Mouse (Mus musculus) hindlimb bud, embryonic 11.5 days (tissue): Measurements from ENCODE around the gene Arhgap27.

Experiments used
- DNase-seq: peaks from one replicate; pipeline ENCODE4 v3.0.0-alpha.2; 2012; ENCODE audit warnings: low read depth, low spot score; ENCODE audit errors: extremely low spot score

The Arhgap27 gene

DNA sequence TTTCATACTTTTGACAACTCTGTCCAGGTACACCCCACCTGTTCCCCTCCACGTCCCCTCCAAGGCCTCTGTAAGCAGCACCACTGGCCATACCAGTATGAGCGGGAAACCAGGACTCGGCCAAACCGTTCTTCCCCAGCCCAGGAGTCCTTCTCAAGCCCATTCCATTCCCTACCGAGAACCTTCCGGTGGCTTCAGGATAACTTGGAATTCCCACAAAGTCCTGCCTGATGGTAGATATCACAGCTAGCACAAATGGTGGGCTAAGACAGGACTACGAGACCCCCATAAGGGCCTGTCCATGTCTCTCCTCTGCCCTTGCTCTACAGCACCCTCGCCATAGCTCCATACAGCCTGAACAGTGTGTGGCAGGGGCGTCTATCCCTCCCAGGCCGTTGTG, 5.8 kb downstream of the Arhgap27 start:
- DNase-seq, result no peak

DNA sequence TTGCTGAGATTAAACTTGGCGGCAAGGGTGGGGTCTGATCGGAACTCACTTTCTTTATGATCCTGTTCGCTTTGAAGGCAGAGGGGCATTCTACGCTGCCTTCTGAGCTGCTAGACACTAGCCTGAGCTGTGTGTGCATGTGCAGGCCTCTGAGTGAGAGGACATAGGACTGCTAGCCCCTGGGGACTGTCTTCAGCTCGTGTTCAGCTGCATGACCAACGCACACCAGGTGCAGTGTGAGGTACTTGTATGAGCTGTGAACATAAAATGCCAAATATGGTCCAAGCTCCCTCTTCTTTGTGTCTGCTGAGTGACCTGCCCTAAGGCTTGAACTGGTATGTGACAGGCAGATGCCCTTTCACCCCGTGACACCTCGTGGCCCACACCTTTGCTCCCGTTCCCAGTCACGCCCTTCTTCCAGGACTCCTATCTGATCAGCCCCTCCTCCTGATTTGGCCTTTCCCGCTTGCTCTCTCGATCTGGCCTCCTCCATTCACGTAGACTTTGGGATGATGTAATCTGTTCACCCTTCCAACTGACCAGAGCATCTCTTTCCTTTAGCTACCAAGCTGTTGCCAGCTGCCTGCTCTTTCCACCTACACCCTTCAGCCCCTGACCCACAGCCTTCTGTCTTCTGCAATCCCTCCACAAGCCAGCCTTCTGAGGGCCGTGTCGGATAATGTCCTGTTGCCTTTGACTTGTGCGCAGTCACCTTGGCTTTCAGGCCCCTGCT, 6.4 kb downstream of the Arhgap27 start:
- no peak for DNase-seq

DNA sequence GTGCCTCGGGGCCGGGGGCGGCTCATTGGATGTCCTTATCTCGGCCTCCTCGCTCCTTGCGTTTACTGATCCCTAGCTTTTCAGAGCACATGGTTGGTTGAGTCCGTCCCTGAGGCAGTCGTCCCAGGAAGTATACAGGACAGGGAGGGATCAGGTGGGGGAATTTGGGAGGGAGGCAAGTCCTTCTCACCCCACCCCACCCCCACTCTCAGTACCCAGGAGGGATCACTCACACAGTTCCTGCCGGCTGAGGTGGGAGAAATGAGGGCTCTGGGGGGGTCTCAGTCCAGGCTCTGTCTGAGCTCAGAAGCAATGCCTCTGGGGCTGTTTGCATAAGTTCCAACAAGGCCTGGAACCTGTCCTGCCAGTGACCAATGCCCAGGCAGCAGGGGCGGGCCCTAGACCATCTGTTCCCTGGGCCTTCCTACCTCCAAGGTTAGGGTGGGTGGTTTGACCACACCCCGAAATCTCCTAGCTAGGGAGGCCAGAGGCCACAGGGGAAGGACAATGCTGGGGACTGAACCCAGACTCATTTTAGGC, 7.4 kb downstream of the Arhgap27 start:
- DNase-seq, result no peak

DNA sequence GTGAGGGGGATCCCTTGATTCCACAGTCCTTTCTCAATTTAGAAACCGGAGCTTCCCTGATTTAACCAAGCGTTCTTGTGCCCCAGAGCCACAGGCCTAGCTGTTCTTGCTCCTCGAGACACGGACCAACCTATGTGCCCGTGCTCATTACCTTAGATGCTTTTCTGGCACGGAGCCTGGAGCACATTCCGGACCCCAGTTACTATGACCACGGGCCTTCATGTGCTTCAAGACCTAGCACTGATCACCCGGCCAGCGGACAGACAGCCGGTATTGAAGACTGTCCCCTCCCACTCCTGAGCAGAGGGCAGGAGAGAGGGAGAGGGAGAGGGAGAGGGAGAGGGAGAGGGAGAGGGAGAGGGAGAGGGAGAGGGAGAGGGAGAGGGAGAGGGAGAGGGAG, 8.2 kb downstream of the Arhgap27 start:
- no peak for DNase-seq

DNA sequence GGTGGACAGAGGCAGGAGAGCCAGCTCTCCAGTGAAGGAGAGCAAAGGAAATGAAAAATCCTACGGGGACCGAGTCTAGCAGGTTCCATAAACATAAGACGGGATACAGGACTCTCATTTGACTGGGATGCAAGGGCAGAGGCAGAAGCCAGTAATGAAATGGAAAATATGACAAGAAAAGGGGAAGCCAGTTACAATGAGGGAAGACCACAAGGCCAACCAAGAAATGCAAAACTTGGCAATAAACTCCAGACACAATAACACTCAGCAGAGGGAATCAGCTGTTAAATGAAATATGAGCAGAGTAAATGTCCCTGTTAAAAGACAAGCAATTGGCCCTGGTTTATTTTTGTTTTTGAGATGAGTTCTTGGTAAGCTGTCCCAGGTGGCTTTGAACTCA, 9.5 kb downstream of the Arhgap27 start:
- no peak for DNase-seq

DNA sequence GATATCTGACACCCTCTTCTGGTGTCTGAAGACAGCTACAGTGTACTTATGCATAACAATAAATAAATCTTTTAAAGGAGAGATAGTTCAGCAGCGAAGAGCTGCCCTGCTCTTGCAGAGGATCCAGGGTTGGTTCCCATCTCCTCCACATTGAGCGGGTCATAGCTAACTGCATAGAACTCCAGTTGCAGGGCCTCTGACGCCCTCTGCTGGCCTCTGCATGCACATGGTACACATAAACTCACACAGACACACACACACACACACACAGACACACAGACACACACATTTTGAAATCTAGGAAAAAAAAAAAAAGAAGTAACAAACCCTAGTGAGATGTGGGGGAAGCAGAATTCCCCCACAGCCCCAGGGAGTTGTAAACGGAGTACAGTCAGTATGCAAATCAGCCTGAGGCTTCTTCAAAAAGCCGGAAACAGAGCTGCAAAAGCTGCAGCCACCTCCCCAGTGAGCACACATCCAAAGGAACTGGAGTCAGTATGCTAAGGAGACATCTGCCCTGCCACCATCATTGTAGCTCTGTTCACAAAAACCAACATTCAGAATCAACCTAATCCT, 11.2 kb downstream of the Arhgap27 start:
- DNase-seq, result no peak

DNA sequence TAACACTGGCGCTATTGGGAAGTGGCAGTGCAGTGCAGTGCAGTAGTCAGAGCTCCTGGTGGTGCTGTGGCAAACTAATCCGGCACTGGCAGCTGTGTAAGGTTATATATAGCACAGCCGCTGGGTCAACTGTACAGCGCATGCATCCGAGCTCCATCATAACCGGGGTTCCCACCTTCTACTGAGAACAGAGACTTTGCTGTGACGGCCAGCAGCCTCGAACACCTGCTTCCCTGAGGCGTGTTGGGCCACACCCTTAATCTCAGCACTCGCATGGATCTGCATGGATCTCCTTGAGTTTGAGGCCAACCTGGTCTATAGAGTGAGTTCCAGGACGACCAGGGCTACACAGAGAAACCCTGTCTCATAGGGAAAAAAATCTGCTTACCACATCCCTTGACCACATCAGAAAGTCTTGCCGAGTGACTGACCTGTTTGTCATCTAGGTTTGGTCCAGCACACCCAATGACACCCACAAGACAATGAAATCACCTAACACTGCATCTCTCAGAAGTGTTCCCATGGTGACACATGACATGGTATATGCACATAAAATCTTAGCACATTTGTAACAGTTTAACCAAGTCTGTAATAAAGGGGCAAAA, 12.7 kb downstream of the Arhgap27 start:
- DNase-seq, result no peak

DNA sequence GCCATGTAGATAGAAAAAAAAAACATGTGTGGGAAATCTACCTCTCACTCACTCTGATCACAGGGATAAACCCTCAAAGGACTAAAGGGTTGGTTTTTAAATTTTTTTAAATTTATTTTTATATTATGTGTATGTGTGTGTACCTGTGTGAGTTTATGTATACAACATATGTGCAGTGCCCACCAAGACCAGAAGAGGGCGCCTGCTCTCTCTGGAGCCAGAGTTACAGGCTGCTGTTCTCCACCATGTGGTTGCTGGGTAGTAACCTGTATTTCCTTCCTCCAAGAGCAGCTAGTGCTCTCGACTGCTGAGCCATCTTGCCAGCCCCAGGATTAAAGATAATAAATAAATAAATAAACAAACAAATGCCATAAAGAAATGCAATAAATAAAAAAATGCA, 13.8 kb downstream of the Arhgap27 start:
- DNase-seq, result no peak

DNA sequence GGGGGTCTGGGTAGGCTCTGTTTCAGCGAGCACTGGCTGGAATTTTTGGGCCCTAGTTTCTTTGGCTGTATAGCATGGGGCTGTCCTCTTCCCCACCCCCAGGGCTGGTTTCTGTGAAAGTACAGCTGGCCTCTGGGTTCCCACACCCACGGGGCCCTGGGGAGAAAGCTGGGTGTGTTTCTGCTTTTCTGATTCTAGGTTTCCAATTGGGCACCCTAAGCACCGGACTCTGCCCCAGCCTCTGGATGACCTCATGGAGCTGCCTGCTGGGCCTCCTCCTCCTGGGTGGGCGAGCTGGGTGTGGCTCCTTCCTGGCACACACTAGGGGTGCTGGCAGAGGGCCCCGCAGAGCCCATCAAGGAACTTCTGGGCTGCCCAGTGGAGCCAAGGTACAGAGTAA, 16.8 kb downstream of the Arhgap27 start:
- no peak for DNase-seq

DNA sequence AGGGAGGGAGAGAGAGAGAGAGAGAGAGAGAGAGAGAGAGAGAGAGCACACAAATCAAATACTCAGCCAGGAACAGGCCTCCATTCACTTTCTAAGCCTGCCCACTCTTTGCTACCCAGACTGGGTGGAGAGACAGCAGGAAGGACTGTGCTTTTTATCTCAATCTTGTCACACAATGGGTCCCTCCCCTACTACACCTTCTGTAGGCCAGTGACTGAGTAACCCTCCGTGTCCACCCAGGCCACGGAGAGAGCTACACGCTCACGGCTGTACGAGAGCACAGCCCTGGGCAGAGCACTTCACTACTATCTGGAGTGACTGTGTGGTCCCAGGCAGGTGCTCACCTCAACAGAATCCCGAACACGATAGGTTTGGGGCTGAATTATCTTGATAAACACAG, 17.3 kb downstream of the Arhgap27 start:
- no peak for DNase-seq

DNA sequence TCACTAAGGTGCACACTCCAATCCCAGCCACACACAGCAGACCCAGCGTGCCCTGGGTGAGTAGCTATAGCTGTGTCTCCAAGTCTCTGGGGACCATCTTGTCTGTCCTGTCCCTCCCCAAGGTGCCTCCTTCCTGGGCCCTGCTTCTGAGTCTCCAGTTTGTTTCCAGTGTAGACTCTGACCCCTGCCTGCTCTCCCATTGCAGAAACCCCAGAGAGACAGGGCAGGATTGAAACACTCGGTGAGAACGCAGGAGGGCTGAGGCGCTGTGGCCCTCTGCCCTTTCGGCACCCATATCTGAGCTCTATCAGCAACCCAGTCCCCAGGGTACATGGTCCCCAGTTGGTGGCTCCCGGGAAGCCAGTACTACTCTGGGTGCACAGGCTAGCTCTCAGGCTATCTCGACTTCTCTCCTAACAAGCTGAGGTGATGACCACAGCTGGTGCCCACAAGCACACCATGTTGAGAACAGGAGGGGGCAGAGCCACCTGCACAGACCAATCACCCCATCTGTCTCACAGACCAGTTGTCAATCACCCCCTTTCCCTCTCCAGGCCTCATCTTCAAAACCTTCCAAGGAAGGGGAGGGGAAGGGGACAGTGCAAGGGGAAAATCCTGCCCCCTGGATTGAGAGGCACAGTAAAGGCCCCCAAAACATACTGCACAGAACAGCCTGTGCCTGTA, 17.9 kb downstream of the Arhgap27 start:
- no peak for DNase-seq

DNA sequence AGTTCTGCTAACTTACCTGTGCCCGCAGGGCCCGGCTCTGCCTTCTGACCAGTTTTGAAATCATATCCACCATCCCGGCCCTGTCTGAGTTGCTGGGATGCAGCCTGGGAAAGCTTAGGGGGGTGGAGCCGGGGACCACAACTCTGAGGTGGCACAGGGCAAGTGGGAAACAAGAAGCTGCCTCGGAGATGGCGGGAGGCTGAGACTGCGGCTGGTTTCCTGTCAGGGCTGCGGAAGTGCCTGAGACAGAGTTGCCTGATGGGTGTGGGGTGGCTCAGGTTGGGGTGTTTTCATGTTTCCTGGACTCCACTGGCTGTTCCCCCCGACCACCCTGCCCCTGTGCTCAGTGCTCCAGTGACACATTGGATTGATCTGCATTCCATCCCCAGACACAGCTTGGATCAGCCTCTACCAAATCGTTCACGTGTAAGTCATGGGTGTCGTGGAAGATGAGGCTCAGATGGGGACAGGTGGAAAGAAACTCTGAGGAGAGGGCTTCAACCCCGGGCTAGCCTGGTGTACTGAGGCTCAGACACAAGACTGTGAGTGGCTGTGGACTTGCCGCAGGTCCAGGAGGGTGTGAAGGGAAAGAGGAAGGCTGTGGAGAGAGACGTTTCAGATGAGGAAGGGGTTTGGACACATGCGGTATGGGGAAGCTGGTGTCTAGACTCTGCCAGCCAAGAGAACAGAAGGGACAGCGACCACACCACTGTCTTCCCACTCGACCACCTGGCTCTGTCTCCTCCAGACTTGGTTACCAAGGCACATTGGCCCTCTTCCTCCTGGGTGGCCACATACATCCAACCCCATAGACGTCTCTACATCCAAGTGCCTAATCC, 18.8 kb downstream of the Arhgap27 start:
- no peak for DNase-seq

DNA sequence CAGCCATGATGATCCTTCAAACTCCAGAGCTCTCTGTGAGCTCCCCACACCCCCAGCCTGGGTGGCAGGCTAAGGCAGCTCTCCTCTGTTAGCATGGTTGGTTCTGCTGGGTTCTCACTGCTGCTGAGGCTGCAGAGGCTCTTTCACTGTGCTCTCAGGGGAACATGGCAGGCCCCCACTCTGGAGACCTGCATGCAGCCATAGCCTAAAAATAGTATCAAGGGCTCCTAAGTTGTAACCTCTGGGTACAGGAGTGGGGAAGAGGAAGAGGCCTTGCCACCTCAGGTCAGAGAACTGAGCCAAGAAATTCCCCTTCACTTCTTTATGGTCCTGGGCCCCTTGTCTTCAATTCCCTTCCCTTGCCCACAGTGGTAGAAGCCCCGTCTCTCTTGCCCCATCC, 19.6 kb downstream of the Arhgap27 start:
- no peak for DNase-seq

DNA sequence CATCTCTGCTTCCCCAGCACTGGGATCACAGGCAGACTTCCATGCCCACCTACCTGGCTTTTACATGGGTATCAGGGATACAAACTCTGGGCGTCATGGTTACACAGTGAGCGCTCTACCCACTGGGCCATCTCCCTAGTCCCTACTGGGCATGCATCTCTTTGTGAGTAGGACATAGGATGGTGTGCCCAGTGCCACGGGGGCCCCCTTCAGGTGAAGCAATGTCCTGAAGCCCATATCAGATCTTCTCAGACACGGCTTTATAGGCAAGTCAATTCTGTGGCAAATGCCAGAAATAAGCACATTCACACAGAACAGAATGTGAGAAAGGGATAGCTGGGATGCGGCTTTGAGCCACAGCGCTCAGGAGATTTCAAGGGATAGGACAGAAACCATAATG, 20.4 kb downstream of the Arhgap27 start:
- no peak for DNase-seq

DNA sequence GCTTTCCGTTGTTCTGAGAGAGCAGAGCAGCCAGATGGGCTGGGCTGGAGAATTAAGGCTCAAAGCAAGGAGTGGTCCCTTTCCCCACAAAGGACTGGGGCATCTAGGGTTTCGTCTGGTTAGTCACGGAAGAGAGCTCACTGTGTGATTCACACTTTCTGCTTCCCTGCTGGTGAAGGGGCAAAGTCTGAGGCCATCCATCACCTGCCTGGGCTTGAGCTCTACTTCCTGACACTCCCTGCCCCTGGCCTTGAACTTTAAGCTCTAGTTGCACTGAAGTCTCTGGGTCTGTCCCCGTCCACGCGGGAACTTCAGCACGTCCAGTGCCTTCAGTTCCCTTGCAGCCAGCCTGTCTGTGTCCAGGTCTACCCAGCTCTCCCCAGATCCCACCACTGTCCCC, 22.8 kb downstream of the Arhgap27 start:
- no peak for DNase-seq

DNA sequence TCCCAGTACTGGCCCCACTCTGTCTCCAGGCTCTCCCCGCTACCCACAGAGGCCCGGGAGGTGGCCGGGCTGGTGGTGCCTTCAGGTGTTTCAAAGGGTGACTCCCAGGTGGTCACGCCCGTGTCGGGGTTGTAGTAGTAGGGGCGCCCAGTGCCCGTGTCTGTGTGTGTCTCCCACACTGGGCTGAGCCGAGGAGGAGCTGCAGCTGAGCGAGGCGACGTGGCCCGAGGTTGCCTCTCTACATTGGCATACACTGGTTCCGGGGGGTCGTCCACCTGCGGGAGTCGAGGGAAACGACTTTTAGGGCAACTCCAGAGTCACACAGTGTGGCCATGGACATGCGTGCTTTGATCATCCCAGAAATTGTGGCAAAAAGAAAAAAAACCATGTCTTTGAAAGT, 23.4 kb downstream of the Arhgap27 start:
- no peak for DNase-seq

DNA sequence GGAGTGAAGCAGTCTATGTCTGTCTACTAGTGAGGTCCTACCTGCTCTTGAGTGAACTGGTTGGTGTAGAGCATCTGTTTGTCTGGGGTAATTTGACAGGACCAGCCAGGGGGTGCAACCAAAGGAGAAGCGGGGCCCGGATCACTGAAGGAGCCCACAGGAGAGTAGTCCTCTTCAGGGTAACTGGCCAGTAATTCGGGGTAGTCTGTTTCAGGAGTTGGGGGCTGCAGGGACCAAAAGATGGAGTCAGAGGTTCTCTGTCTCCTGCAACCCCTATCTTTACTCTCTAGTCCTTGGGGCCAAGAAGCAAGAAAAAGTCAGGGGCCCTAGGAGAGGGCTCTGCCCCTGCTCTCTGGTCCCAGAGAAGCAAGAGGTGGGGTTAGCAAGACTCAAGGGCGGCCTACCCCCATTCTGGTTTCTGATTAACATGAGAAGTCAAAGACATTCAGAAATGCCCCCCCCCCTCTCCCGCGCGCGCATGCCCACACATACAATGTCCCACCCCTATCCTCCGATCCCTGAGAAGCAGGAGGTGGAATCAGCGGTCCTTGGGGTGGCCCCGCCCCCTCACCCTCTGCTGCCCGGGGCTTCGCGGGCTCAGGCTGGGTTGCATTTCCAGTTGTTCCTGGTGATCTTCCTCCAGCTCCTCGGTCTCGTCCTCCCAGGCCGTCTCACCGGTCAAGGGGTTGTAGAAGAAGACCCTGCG, 23.9 kb downstream of the Arhgap27 start:
- DNase-seq, result no peak

DNA sequence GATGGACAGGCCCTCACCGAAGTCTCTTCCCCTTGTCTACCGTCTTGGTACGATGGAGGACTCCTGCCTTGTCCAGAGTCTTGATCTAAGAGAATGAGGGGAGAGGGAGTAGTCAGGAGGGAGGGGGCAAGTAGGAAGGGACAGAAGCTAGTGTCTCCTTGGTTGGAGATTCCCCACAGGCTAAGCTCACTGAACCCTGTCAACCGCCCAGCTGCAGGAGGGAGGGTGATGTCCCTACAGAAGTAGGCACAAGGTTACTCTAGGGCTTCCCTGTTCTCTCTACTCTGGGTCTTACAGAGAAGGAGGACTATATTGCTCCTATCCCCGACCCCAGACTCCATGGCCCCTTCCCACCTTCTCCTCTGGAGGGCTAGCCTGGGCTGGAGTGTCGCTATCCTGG, 24.8 kb downstream of the Arhgap27 start:
- no peak for DNase-seq

DNA sequence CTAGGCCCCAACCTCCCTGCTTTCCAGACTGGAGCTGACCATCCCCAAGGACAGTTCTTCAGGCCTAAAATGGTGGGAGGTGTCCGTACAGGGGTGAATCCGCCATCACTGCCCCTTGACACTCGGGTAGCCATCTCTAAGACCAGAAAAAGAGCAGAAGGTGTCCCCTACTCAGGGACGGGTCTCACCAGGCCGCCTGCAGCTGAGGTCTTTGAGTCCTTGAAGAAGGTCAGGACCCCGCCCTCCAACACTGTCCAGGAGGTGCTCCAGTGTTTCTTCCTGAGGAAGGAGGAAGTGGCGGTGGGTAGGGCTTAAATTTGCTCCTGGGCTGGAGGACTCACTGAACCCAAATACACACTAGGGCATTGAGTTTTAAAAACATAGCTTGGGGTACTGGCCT, 25.4 kb downstream of the Arhgap27 start:
- no peak for DNase-seq

DNA sequence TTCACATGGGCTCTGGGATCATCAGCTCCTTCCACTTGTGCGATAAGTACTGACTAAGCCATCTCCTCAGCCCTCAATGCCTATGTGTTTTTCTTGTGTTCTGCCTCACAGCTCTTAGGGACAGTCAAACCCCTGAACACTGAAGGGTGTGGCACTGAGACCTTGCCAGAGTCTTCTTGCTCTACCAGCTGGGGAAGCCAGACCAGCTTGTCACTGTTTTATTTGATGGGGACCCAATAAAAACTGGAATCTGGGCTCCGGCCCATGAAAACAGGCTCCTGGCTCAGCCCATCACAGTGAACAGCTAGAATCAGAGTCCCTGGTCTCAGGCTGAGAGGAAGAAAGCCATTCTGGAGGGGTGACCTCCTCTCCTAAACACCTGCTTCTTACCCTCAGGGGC, 26.3 kb downstream of the Arhgap27 start:
- DNase-seq, result no peak
